Mouse (Mus musculus) liver, embryonic 15.5 days (tissue): ENCODE measurements around the gene Xpnpep3. TPM values are rescaled to one million over a fixed set of nuclear protein-coding genes. Genes with fewer than 3 reads are reported as not detected.

ENCODE experiments used
- ATAC-seq: fragments of 200-750 bp; cut with Nextera tagmentation; 2 replicates; pipeline ENCODE4 v1.8.0; 2017; ENCODE audit warnings: moderate number of reproducible peaks, mild to moderate bottlenecking, moderate library complexity; ENCODE audit not compliant: insufficient read depth
- H3K27ac ChIP-seq: fragments of 300-500 bp; sonication (generic); replicated peaks from 2 replicates; pipeline ENCODE4 v1.5.1; 2015; ENCODE audit warnings: mild to moderate bottlenecking, inconsistent platforms
- H3K27me3 ChIP-seq: fragments of 300-500 bp; sonication (generic); 2 replicates; pipeline ENCODE4 v1.6.1; 2015; ENCODE audit warnings: mild to moderate bottlenecking, inconsistent platforms
- H3K36me3 ChIP-seq: fragments of 300-500 bp; sonication (generic); replicated peaks from 2 replicates; pipeline ENCODE4 v1.6.1; 2015; ENCODE audit warnings: moderate library complexity, mild to moderate bottlenecking, inconsistent platforms
- H3K4me1 ChIP-seq: fragments of 300-500 bp; sonication (generic); replicated peaks from 2 replicates; pipeline ENCODE4 v1.6.1; 2015; ENCODE audit warnings: inconsistent platforms
- H3K4me2 ChIP-seq: fragments of 300-500 bp; sonication (generic); 2 replicates; pipeline ENCODE4 v1.6.1; 2015; ENCODE audit warnings: moderate library complexity, mild to moderate bottlenecking, inconsistent platforms
- H3K4me3 ChIP-seq: fragments of 300-500 bp; sonication (generic); replicated peaks from 2 replicates; pipeline ENCODE4 v1.5.1; 2015; ENCODE audit warnings: mild to moderate bottlenecking, inconsistent platforms
- H3K9ac ChIP-seq: fragments of 300-500 bp; sonication (generic); 2 replicates; pipeline ENCODE4 v1.6.1; 2015; ENCODE audit warnings: moderate library complexity, mild to moderate bottlenecking, inconsistent platforms
- H3K9me3 ChIP-seq: fragments of 300-500 bp; sonication (generic); replicated peaks from 2 replicates; pipeline ENCODE4 v1.6.1; 2016; ENCODE audit warnings: inconsistent platforms
- WGBS: fragments of 180-500 bp; shearing (Covaris S2); methylation state at CpG from one replicate; pipeline ENCODE4 v1.1.7; 2015; ENCODE audit warnings: mixed read lengths; ENCODE audit not compliant: insufficient replicate concordance; 5-methylcytosine and 5-hydroxymethylcytosine counted together
- polyA plus RNA-seq: library from polyadenylated mRNA; unstranded; fragments of >200 nt; fragmentation: Nextera tagmentation; extraction: Ambion mirVana; gene quantifications from 2 replicates; pipeline ENCODE4 v1.2.1, GENCODE M21; 2015

Gene Xpnpep3
- 6.2 and 6.8 TPM in 2 replicates for polyA plus RNA-seq

GRCm38 (mm10) chr15:81399638-81400315 lies at the start of gene Xpnpep3, which contains the start of gene St13:
Gene Xpnpep3 (plus strand): TSS chr15:81400138.
Gene St13 (minus strand): TSS chr15:81400077.
- peak within 1 kb of the TSS; percentile 83 for H3K4me3 ChIP-seq
- peaks cover 45% of the 10 kb centered on the region for H3K4me1 ChIP-seq
- H3K27ac ChIP-seq = peak within 1 kb of the TSS; percentile 92
- peak; percentile 99 for ATAC-seq
- peak within 1 kb of the TSS; percentile 92 for H3K9ac ChIP-seq
- H3K27me3 ChIP-seq = no peaks in the 10 kb centered on the region
- WGBS = under 1% methylated on average over 50 of the region's 50 CpGs
- H3K36me3 ChIP-seq = no peaks in the 10 kb centered on the region
- no peaks in the 10 kb centered on the region for H3K9me3 ChIP-seq
- peak within 1 kb of the TSS; percentile 96 for H3K4me2 ChIP-seq

- Histone ChIP-seq H3K4me3 (no peak overlapping the region), H3K4me2 (peak overlapping the region; percentile 20; the same call in 1 of the 2 replicates), H3K36me3 (no peaks in the 10 kb centered on the region), H3K27me3 (no peaks in the 10 kb centered on the region), H3K9ac (no peak overlapping the region), H3K9me3 (no peaks in the 10 kb centered on the region), H3K4me1 (peaks cover 9% of the 10 kb centered on the region; the same call in 1 of the 2 replicates), H3K27ac (peak overlapping the region; percentile 72)
- WGBS = 59% methylated on average over 1 of the region's 1 CpGs
- ATAC-seq = peak; percentile 28; the same call in 1 of the 2 replicates
Measured at GRCm38 (mm10) chr15:81350401-81350800, 49.5 kb upstream of the Xpnpep3 start.

GRCm38 (mm10) chr15:81352638-81353037 lies 47.3 kb upstream of the Xpnpep3 start:
- no peaks in the 10 kb centered on the region for H3K9me3 ChIP-seq
- WGBS = 50% methylated on average over 1 of the region's 1 CpGs
- no peak overlapping the region for H3K4me3 ChIP-seq
- H3K9ac ChIP-seq = no peak overlapping the region
- no peak overlapping the region for H3K4me2 ChIP-seq
- H3K27me3 ChIP-seq = no peaks in the 10 kb centered on the region
- peaks cover 9% of the 10 kb centered on the region; the same call in 1 of the 2 replicates for H3K4me1 ChIP-seq
- no peak for ATAC-seq
- H3K36me3 ChIP-seq = no peaks in the 10 kb centered on the region
- H3K27ac ChIP-seq = no peak overlapping the region

- Histone ChIP-seq H3K27ac (no peak overlapping the region), H3K4me1 (peaks cover 20% of the 10 kb centered on the region), H3K4me2 (no peak overlapping the region), H3K9ac (no peak overlapping the region), H3K36me3 (no peaks in the 10 kb centered on the region), H3K9me3 (no peaks in the 10 kb centered on the region), H3K27me3 (no peaks in the 10 kb centered on the region), H3K4me3 (no peak overlapping the region)
- ATAC-seq = no peak
- WGBS = 50% methylated on average over 3 of the region's 3 CpGs
Measured at GRCm38 (mm10) chr15:81355146-81355761, 44.7 kb upstream of the Xpnpep3 start.

GRCm38 (mm10) chr15:81356946-81357345 lies 43.0 kb upstream of the Xpnpep3 start:
- WGBS = 57% methylated on average over 5 of the region's 5 CpGs
- ATAC-seq = no peak
- peaks cover 35% of the 10 kb centered on the region for H3K4me1 ChIP-seq
- no peaks in the 10 kb centered on the region for H3K9me3 ChIP-seq
- H3K36me3 ChIP-seq = no peaks in the 10 kb centered on the region
- no peaks in the 10 kb centered on the region for H3K27me3 ChIP-seq
- no peak overlapping the region for H3K4me2 ChIP-seq
- H3K27ac ChIP-seq = no peak overlapping the region
- no peak overlapping the region for H3K9ac ChIP-seq
- H3K4me3 ChIP-seq = no peak overlapping the region

- no peak for ATAC-seq
- Histone ChIP-seq H3K36me3 (no peaks in the 10 kb centered on the region; the same call in 1 of the 2 replicates), H3K4me3 (peak overlapping the region; percentile 80; the same call in 1 of the 2 replicates), H3K4me2 (peak overlapping the region; percentile 85), H3K27me3 (no peaks in the 10 kb centered on the region), H3K9me3 (no peaks in the 10 kb centered on the region), H3K4me1 (peaks cover 51% of the 10 kb centered on the region), H3K9ac (no peak overlapping the region), H3K27ac (peak overlapping the region; percentile 2; the same call in 1 of the 2 replicates)
- WGBS = 57% methylated on average over 3 of the region's 3 CpGs
Measured at GRCm38 (mm10) chr15:81358943-81359342, 41.0 kb upstream of the Xpnpep3 start.

- H3K9me3 ChIP-seq = no peaks in the 10 kb centered on the region
- peak overlapping the region; percentile 85 for H3K4me2 ChIP-seq
- H3K27ac ChIP-seq = 0 out of 2 replicates have a peak overlapping the region, but pooled peaks have one; percentile 87
- no peaks in the 10 kb centered on the region; the same call in 1 of the 2 replicates for H3K36me3 ChIP-seq
- ATAC-seq = no peak
- WGBS = 73% methylated on average over 5 of the region's 5 CpGs
- H3K27me3 ChIP-seq = no peaks in the 10 kb centered on the region
- peak overlapping the region; percentile 75; the same call in 1 of the 2 replicates for H3K9ac ChIP-seq
- peaks cover 53% of the 10 kb centered on the region for H3K4me1 ChIP-seq
- peak overlapping the region; percentile 80 for H3K4me3 ChIP-seq
Measured at GRCm38 (mm10) chr15:81359421-81359820, 40.5 kb upstream of the Xpnpep3 start.

- Histone ChIP-seq H3K9me3 (no peaks in the 10 kb centered on the region), H3K27me3 (no peaks in the 10 kb centered on the region), H3K27ac (peak within 1 kb of the TSS; percentile 87), H3K4me3 (peak within 1 kb of the TSS; percentile 80), H3K4me2 (peak within 1 kb of the TSS; percentile 85), H3K36me3 (peaks cover 5% of the 10 kb centered on the region; the same call in 1 of the 2 replicates), H3K4me1 (peaks cover 53% of the 10 kb centered on the region), H3K9ac (peak within 1 kb of the TSS; percentile 75)
- peak; percentile 97 for ATAC-seq
- WGBS = under 1% methylated on average over 30 of the region's 30 CpGs
Measured at GRCm38 (mm10) chr15:81360345-81361021, 39.5 kb upstream of the Xpnpep3 start, which contains the start of gene Slc25a17. Gene Slc25a17 (minus strand): TSS chr15:81360812.

- WGBS = 20% methylated on average over 6 of the region's 6 CpGs
- peak overlapping the region; percentile 87 for H3K27ac ChIP-seq
- peaks cover 10% of the 10 kb centered on the region; the same call in 1 of the 2 replicates for H3K36me3 ChIP-seq
- H3K9me3 ChIP-seq = no peaks in the 10 kb centered on the region
- H3K4me1 ChIP-seq = peaks cover 53% of the 10 kb centered on the region
- peak overlapping the region; percentile 85 for H3K4me2 ChIP-seq
- H3K9ac ChIP-seq = 0 out of 2 replicates have a peak overlapping the region, but pooled peaks have one; percentile 19
- peak overlapping the region; percentile 80 for H3K4me3 ChIP-seq
- no peaks in the 10 kb centered on the region for H3K27me3 ChIP-seq
- peak; percentile 44 for ATAC-seq
Measured at GRCm38 (mm10) chr15:81361022-81361404, 38.9 kb upstream of the Xpnpep3 start.

GRCm38 (mm10) chr15:81361417-81362015 lies 38.4 kb upstream of the Xpnpep3 start:
- Histone ChIP-seq H3K9me3 (no peaks in the 10 kb centered on the region), H3K9ac (0 out of 2 replicates have a peak overlapping the region, but pooled peaks have one; percentile 19), H3K36me3 (peaks cover 14% of the 10 kb centered on the region), H3K27me3 (no peaks in the 10 kb centered on the region), H3K4me2 (peak overlapping the region; percentile 85), H3K4me1 (peaks cover 53% of the 10 kb centered on the region), H3K27ac (peak overlapping the region; percentile 87), H3K4me3 (peak overlapping the region; percentile 80)
- 0 out of 2 replicates have a peak, but pooled peaks have one; percentile 2 for ATAC-seq
- WGBS = 7% methylated on average over 10 of the region's 10 CpGs
